30 mouse cellular contexts compared by ENCODE assay signal in the genomic region with DNA sequence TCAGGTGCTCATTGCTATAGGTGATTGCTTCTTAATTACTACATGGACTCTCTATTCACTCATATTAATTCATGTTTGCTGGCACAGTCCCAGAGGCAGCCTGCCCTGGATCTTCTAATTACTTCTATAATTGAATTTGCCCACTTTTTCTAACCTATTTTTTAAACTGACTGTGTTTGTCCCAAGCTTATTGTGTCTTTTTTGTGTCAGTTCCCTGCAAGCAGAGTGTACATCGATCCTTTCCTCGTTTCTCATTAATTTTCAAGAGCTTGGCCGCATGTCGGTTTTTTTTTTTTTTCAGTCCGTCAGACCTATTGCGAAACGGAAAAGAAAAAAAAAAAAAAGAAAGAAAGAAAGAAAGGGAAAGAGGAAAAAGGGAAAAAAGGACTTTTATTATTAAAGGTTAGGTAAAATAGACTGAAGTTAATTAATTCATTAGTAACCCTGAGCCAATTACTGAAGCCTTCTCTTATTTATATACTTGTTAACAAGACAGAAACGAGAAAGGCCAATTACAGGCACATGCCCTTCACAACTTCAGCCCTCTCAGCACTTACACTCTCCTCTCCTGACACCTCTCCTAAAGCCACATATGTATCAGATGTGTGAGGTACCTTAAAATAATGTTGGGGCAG.
A peak's percentile ranks its signal among the peaks of the same experiment; 100 is the strongest.
DNase-seq lines count a peak whose midpoint lies in the region; ATAC-seq lines count a peak whose summit lies in the region.
"Had no signal": no experiment of that assay in that cellular context is flagged by ENCODE, and none has a peak within 500 bp of the region (broad histone marks: within the 10 kb centered on the region; RNA-seq: fewer than 3 reads in every experiment).

No protein-coding gene starts in this region.

- no peak overlapping the region for H3K4me3 ChIP-seq in hindbrain, embryonic 13.5 days
- H3K4me3 ChIP-seq in hindbrain, embryonic 10.5 days, result no peak overlapping the region
- H3K4me3 ChIP-seq in midbrain, embryonic 14.5 days (replicated peaks; ENCODE audit: low read depth, low read length), result no peak overlapping the region
- H3K4me3 ChIP-seq in midbrain, embryonic 15.5 days, result no peak overlapping the region
- H3K4me3 ChIP-seq: embryonic facial prominence, embryonic 10.5 days; embryonic facial prominence, embryonic 15.5 days; forebrain, embryonic 13.5 days; gastrocnemius, adult 2 months; heart, embryonic 12.5 days; kidney, embryonic 15.5 days; limb, embryonic 13.5 days; liver, embryonic 12.5 days; megakaryocyte, embryonic 14.5 days; midbrain, embryonic 12.5 days; neural tube, embryonic 12.5 days had no signal

- no peak overlapping the region for H3K27ac ChIP-seq in hindbrain, embryonic 13.5 days
- H3K27ac ChIP-seq in hindbrain, embryonic 10.5 days, result no peak overlapping the region
- H3K27ac ChIP-seq in midbrain, embryonic 14.5 days (replicated peaks; ENCODE audit: low read depth, low read length), result no peak overlapping the region
- H3K27ac ChIP-seq in midbrain, embryonic 15.5 days, result no peak overlapping the region
- H3K27ac ChIP-seq: embryonic facial prominence, embryonic 10.5 days; embryonic facial prominence, embryonic 15.5 days; gastrocnemius, adult 2 months; kidney, embryonic 15.5 days; limb, embryonic 13.5 days; liver, embryonic 12.5 days; midbrain, embryonic 12.5 days; neural tube, embryonic 12.5 days had no signal

- peaks cover 26% of the 10 kb centered on the region for H3K4me1 ChIP-seq in hindbrain, embryonic 13.5 days (replicated peaks)
- peaks cover 32% of the 10 kb centered on the region for H3K4me1 ChIP-seq in hindbrain, embryonic 10.5 days (replicated peaks)
- H3K4me1 ChIP-seq in midbrain, embryonic 14.5 days (ENCODE audit: control insufficient read depth, insufficient read depth, low read length), result peaks cover 5% of the 10 kb centered on the region
- H3K4me1 ChIP-seq in midbrain, embryonic 15.5 days, result peaks cover 18% of the 10 kb centered on the region
- H3K4me1 ChIP-seq: embryonic facial prominence, embryonic 15.5 days; heart, embryonic 12.5 days; kidney, embryonic 15.5 days; limb, embryonic 13.5 days; liver, embryonic 12.5 days; megakaryocyte, embryonic 14.5 days had no signal

- 0 out of 2 replicates have a peak, but pooled peaks cover 3% of the 10 kb centered on the region for H3K27me3 ChIP-seq in hindbrain, embryonic 13.5 days
- H3K27me3 ChIP-seq in hindbrain, embryonic 10.5 days (ENCODE audit: insufficient read depth, poor library complexity, severe bottlenecking), result no peaks in the 10 kb centered on the region
- no peaks in the 10 kb centered on the region for H3K27me3 ChIP-seq in midbrain, embryonic 14.5 days (ENCODE audit: control insufficient read depth, insufficient read depth, low read length)
- H3K27me3 ChIP-seq in midbrain, embryonic 15.5 days (replicated peaks), result no peaks in the 10 kb centered on the region
- H3K27me3 ChIP-seq: embryonic facial prominence, embryonic 15.5 days; heart, embryonic 12.5 days; kidney, embryonic 15.5 days; liver, embryonic 12.5 days; megakaryocyte, embryonic 14.5 days; neural tube, embryonic 12.5 days had no signal

- 0 out of 2 replicates have a peak overlapping the region, but pooled peaks have one; percentile 13 for H3K4me2 ChIP-seq in hindbrain, embryonic 13.5 days
- no peak overlapping the region for H3K4me2 ChIP-seq in midbrain, embryonic 14.5 days (ENCODE audit: low read length)
- H3K4me2 ChIP-seq in midbrain, embryonic 15.5 days, result no peak overlapping the region
- H3K4me2 ChIP-seq: embryonic facial prominence, embryonic 15.5 days; forebrain, embryonic 13.5 days; heart, embryonic 12.5 days; kidney, embryonic 15.5 days; limb, embryonic 13.5 days; liver, embryonic 12.5 days; midbrain, embryonic 12.5 days; neural tube, embryonic 12.5 days had no signal

- H3K9me3 ChIP-seq in hindbrain, embryonic 13.5 days, result no peaks in the 10 kb centered on the region
- no peaks in the 10 kb centered on the region for H3K9me3 ChIP-seq in hindbrain, embryonic 10.5 days
- no peaks in the 10 kb centered on the region for H3K9me3 ChIP-seq in midbrain, embryonic 14.5 days (ENCODE audit: control insufficient read depth, low read length)
- H3K9me3 ChIP-seq in midbrain, embryonic 15.5 days, result no peaks in the 10 kb centered on the region
- H3K9me3 ChIP-seq: embryonic facial prominence, embryonic 10.5 days; embryonic facial prominence, embryonic 15.5 days; forebrain, embryonic 13.5 days; heart, embryonic 12.5 days; kidney, embryonic 15.5 days; limb, embryonic 13.5 days; liver, embryonic 12.5 days; midbrain, embryonic 12.5 days; neural tube, embryonic 12.5 days had no signal

- no peaks in the 10 kb centered on the region for H3K36me3 ChIP-seq in hindbrain, embryonic 13.5 days
- H3K36me3 ChIP-seq in hindbrain, embryonic 10.5 days, result no peaks in the 10 kb centered on the region
- no peaks in the 10 kb centered on the region for H3K36me3 ChIP-seq in midbrain, embryonic 14.5 days (ENCODE audit: control insufficient read depth, insufficient read depth, low read length)
- no peaks in the 10 kb centered on the region for H3K36me3 ChIP-seq in midbrain, embryonic 15.5 days (replicated peaks)
- H3K36me3 ChIP-seq: embryonic facial prominence, embryonic 10.5 days; embryonic facial prominence, embryonic 15.5 days; G1E; heart, embryonic 12.5 days; kidney, embryonic 15.5 days; limb, embryonic 13.5 days; liver, embryonic 12.5 days; midbrain, embryonic 12.5 days; neural tube, embryonic 12.5 days had no signal

- H3K9ac ChIP-seq in hindbrain, embryonic 13.5 days, result no peak overlapping the region
- H3K9ac ChIP-seq in midbrain, embryonic 14.5 days (replicated peaks; ENCODE audit: low read length), result no peak overlapping the region
- H3K9ac ChIP-seq in midbrain, embryonic 15.5 days, result no peak overlapping the region
- H3K9ac ChIP-seq: embryonic facial prominence, embryonic 15.5 days; forebrain, embryonic 13.5 days; heart, embryonic 12.5 days; kidney, embryonic 15.5 days; limb, embryonic 13.5 days; liver, embryonic 12.5 days; midbrain, embryonic 12.5 days; neural tube, embryonic 12.5 days had no signal

- ATAC-seq in cerebellum, adult (ENCODE audit: insufficient number of reproducible peaks, low FRiP score, low TSS enrichment), result no peak
- no peak for ATAC-seq in hindbrain, embryonic 13.5 days (ENCODE audit: low FRiP score)
- ATAC-seq in midbrain, embryonic 14.5 days (ENCODE audit: low FRiP score, low TSS enrichment), result no peak
- no peak for ATAC-seq in midbrain, embryonic 15.5 days (replicated peaks)
- ATAC-seq: forebrain, embryonic 13.5 days; liver, embryonic 12.5 days; lung, postnatal 0 days had no signal

- DNase-seq in cerebellum, postnatal 10 days, result peak; percentile 46 to 48
- no peak for DNase-seq in hindbrain, embryonic 10.5 days (ENCODE audit: low spot score)
- DNase-seq in midbrain, embryonic 14.5 days, result peak; percentile 49
- DNase-seq in retina, postnatal 1 day, result peak; percentile 87
- DNase-seq: adrenal gland, postnatal 25 days; gastrocnemius, adult 2 months; gastrocnemius, postnatal 36 days; heart, adult 18-20 months; heart, postnatal 4 days; kidney, adult 18-20 months; kidney, postnatal 25 days; lung, adult 18-20 months; lung, postnatal 4 days; right cerebral cortex, postnatal 14 days; thymus, postnatal 4 days had no signal

- WGBS in hindbrain, embryonic 13.5 days, result 31% methylated on average over 8 of the region's 8 CpGs
- 68% methylated on average over 8 of the region's 8 CpGs for WGBS in hindbrain, embryonic 10.5 days
- WGBS in midbrain, embryonic 14.5 days, result 32% methylated on average over 8 of the region's 8 CpGs
- 23% methylated on average over 8 of the region's 8 CpGs for WGBS in midbrain, embryonic 15.5 days
